Mouse (Mus musculus): Measurements from ENCODE around the gene Nol9. TPM values are rescaled to one million over a fixed set of nuclear protein-coding genes. Genes with fewer than 3 reads are reported as not detected.
A peak's percentile ranks its signal among the peaks of the same experiment; 100 is the strongest.

The Nol9 gene
- polyA plus RNA-seq, 1 experiment from 2014 or later: 10.0 TPM

DNA sequence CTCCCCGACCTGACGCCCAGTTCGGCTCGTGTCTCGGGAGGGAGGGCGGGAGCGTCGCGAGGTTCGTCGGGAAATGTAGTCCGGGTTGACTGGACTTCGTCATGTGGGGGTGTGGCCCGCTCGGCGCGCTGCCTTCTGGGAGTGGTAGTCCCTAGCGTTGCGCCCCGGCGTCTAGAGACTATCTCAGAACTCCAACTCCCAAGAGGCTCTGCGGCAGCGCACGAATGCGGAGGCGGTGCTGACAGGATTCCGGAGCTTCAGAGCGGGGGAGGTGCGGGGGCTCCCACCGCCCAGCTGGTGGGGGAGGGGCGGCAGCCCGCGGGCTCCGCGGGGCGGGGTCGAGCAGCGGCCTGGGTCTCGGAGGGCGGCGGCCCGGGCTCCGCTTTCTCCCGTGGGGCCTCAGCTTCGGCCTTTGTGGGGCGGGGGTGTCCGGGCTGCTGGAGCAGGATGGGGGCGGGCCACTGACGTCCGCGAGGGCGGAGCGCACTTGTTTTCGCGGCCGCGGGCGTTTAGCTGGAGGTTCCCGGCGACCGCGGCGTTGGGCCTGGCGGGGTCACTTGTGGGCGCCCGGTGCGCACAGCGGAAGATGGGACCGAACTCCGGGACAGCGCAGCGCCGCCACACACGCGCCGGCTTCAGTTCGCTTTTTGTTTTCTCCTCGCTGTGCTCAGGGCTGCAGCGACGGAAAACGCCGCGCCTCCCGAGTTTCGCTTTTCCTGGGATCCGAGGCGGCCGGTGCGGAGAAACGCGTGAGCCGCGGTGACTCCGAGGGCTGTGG, 42.8 kb upstream of the Nol9 start, which contains the start of gene Phf13:
Phf13 (minus strand) TSS at position 86 of the 778 bp plus-strand sequence.
- Histone ChIP-seq H3K4me3 (ENCODE audit: low read depth, low read length) (peak within 1 kb of the TSS; percentile 98), H3K9me3 (ENCODE audit: low read length) (no peaks in the 10 kb centered on the region), H3K27ac (ENCODE audit: low read length) (peak within 1 kb of the TSS; percentile 98), H3K4me1 (ENCODE audit: insufficient read depth, low read depth, low read length) (peaks cover 13% of the 10 kb centered on the region; the same call in 1 of the 2 replicates), H3K4me2 (replicated peaks; ENCODE audit: low read depth, low read length) (peak within 1 kb of the TSS; percentile 90), H3K36me3 (ENCODE audit: insufficient read depth, low read length) (peaks cover 12% of the 10 kb centered on the region; the same call in 1 of the 2 replicates), H3K9ac (replicated peaks; ENCODE audit: low read depth) (peak within 1 kb of the TSS; percentile 94), H3K27me3 (replicated peaks; ENCODE audit: insufficient read depth, low read length) (no peaks in the 10 kb centered on the region)
- TF ChIP-seq EP300 (IDR thresholded peaks at IDR 0.05) (no peak), CTCF (IDR thresholded peaks at IDR 0.05) (peak; percentile 19; the same call in 1 of the 2 replicates)
- ATAC-seq (peak; percentile 96), DNase-seq (ENCODE audit: low spot score) (peak; percentile 99)
- under 1% methylated on average over 72 of the region's 94 CpGs for WGBS

- Histone ChIP-seq H3K4me1 (ENCODE audit: insufficient read depth, low read depth, low read length) (peaks cover 13% of the 10 kb centered on the region; the same call in 1 of the 2 replicates), H3K9ac (replicated peaks; ENCODE audit: low read depth) (peak overlapping the region; percentile 94), H3K4me2 (replicated peaks; ENCODE audit: low read depth, low read length) (peak overlapping the region; percentile 62), H3K27me3 (replicated peaks; ENCODE audit: insufficient read depth, low read length) (no peaks in the 10 kb centered on the region), H3K36me3 (ENCODE audit: insufficient read depth, low read length) (peaks cover 7% of the 10 kb centered on the region; the same call in 1 of the 2 replicates), H3K4me3 (ENCODE audit: low read depth, low read length) (peak overlapping the region; percentile 98), H3K27ac (ENCODE audit: low read length) (peak overlapping the region; percentile 98), H3K9me3 (ENCODE audit: low read length) (no peaks in the 10 kb centered on the region)
- no peak for ATAC-seq
- no peak for TF ChIP-seq CTCF (IDR thresholded peaks at IDR 0.05)
- no peak for DNase-seq (ENCODE audit: low spot score)
- 1% methylated on average over 13 of the region's 13 CpGs for WGBS
Observed at GRCm38 (mm10) chr4:151996951-151997222, 42.2 kb upstream of the Nol9 start.

GRCm38 (mm10) chr4:151997701-151998100, 41.4 kb upstream of the Nol9 start:
- H3K4me2 ChIP-seq (replicated peaks; ENCODE audit: low read depth, low read length): peak overlapping the region; percentile 62
- H3K9ac ChIP-seq (replicated peaks; ENCODE audit: low read depth): no peak overlapping the region
- no peak for ATAC-seq
- no peak for DNase-seq (ENCODE audit: low spot score)
- peak overlapping the region; percentile 98; the same call in 1 of the 2 replicates for H3K4me3 ChIP-seq (ENCODE audit: low read depth, low read length)
- no peaks in the 10 kb centered on the region for H3K27me3 ChIP-seq (replicated peaks; ENCODE audit: insufficient read depth, low read length)
- H3K27ac ChIP-seq (ENCODE audit: low read length): 0 out of 2 replicates have a peak overlapping the region, but pooled peaks have one; percentile 98
- 63% methylated on average over 3 of the region's 3 CpGs for WGBS
- no peaks in the 10 kb centered on the region for H3K9me3 ChIP-seq (ENCODE audit: low read length)
- no peaks in the 10 kb centered on the region for H3K36me3 ChIP-seq (ENCODE audit: insufficient read depth, low read length)
- no peak for TF ChIP-seq EP300 (IDR thresholded peaks at IDR 0.05)
- no peak for TF ChIP-seq CTCF (IDR thresholded peaks at IDR 0.05)
- peaks cover 13% of the 10 kb centered on the region; the same call in 1 of the 2 replicates for H3K4me1 ChIP-seq (ENCODE audit: insufficient read depth, low read depth, low read length)

DNA sequence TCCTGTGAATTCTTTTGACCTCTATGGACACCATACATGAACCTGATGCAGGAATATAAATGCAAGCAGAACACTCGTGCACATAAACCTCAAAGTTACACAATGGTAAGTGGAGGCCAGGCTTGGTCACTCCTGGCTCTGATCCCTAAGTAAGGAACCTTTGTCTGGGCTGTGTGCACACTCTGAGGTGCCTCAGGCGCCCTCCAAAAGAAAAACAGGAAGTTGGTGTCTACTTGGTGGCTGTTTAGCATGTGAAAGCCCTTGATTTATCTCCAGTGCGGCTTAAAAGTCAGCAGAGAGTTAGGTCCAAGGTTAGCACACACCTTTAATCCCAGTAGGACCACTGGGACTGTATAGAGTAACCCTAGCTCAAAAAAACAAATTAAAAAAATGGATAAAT, 39.6 kb upstream of the Nol9 start:
- Histone ChIP-seq H3K27me3 (replicated peaks; ENCODE audit: insufficient read depth, low read length) (no peaks in the 10 kb centered on the region), H3K36me3 (ENCODE audit: insufficient read depth, low read length) (no peaks in the 10 kb centered on the region), H3K9me3 (ENCODE audit: low read length) (no peaks in the 10 kb centered on the region), H3K9ac (replicated peaks; ENCODE audit: low read depth) (no peak overlapping the region), H3K4me1 (ENCODE audit: insufficient read depth, low read depth, low read length) (peaks cover 9% of the 10 kb centered on the region; the same call in 1 of the 2 replicates), H3K4me2 (replicated peaks; ENCODE audit: low read depth, low read length) (no peak overlapping the region), H3K4me3 (ENCODE audit: low read depth, low read length) (no peak overlapping the region), H3K27ac (ENCODE audit: low read length) (peak overlapping the region; percentile 6; the same call in 1 of the 2 replicates)
- ATAC-seq: no peak
- TF ChIP-seq CTCF (IDR thresholded peaks at IDR 0.05) (no peak), EP300 (IDR thresholded peaks at IDR 0.05) (no peak)
- no peak for DNase-seq (ENCODE audit: low spot score)
- WGBS: 33% methylated on average over 3 of the region's 3 CpGs

GRCm38 (mm10) chr4:152000906-152001305, 38.2 kb upstream of the Nol9 start:
- 18% methylated on average over 4 of the region's 4 CpGs for WGBS
- no peaks in the 10 kb centered on the region for H3K36me3 ChIP-seq (ENCODE audit: insufficient read depth, low read length)
- H3K27ac ChIP-seq (ENCODE audit: low read length): peak overlapping the region; percentile 55
- ATAC-seq: peak; percentile 25
- TF ChIP-seq EP300 (IDR thresholded peaks at IDR 0.05) (peak; percentile 44; the same call in 1 of the 2 replicates), CTCF (IDR thresholded peaks at IDR 0.05) (no peak)
- H3K9ac ChIP-seq (replicated peaks; ENCODE audit: low read depth): no peak overlapping the region
- H3K27me3 ChIP-seq (replicated peaks; ENCODE audit: insufficient read depth, low read length): no peaks in the 10 kb centered on the region
- H3K4me3 ChIP-seq (ENCODE audit: low read depth, low read length): no peak overlapping the region
- peak; percentile 94 for DNase-seq (ENCODE audit: low spot score)
- H3K9me3 ChIP-seq (ENCODE audit: low read length): no peaks in the 10 kb centered on the region
- H3K4me1 ChIP-seq (ENCODE audit: insufficient read depth, low read depth, low read length): peaks cover 9% of the 10 kb centered on the region; the same call in 1 of the 2 replicates
- no peak overlapping the region for H3K4me2 ChIP-seq (replicated peaks; ENCODE audit: low read depth, low read length)

DNA sequence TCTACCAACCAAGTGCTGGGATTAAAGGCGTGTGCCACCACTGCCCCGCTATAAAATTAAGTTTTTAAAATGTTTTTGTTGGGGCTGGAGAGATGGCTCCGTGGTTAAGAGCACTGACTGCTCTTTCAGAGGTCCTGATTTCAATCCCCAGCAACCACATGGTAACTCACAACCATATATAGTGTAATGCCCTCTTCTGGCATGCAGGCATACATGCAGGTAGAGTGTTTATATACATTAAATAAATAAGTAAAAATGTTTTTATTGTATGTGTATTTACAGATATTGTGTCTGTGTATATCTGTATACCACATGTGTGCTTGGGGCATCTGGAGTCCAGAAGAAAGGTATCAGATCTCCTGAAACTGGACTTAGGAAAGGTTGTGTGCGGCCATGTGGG, 37.8 kb upstream of the Nol9 start:
- H3K4me1 ChIP-seq (ENCODE audit: insufficient read depth, low read depth, low read length): peaks cover 9% of the 10 kb centered on the region; the same call in 1 of the 2 replicates
- TF ChIP-seq CTCF (IDR thresholded peaks at IDR 0.05) (peak; percentile 16; the same call in 1 of the 2 replicates), EP300 (IDR thresholded peaks at IDR 0.05) (no peak)
- no peak for ATAC-seq
- H3K27me3 ChIP-seq (replicated peaks; ENCODE audit: insufficient read depth, low read length): no peaks in the 10 kb centered on the region
- H3K27ac ChIP-seq (ENCODE audit: low read length): peak overlapping the region; percentile 54; the same call in 1 of the 2 replicates
- no peak overlapping the region for H3K4me3 ChIP-seq (ENCODE audit: low read depth, low read length)
- H3K9ac ChIP-seq (replicated peaks; ENCODE audit: low read depth): no peak overlapping the region
- H3K36me3 ChIP-seq (ENCODE audit: insufficient read depth, low read length): no peaks in the 10 kb centered on the region
- no peak overlapping the region for H3K4me2 ChIP-seq (replicated peaks; ENCODE audit: low read depth, low read length)
- H3K9me3 ChIP-seq (ENCODE audit: low read length): no peaks in the 10 kb centered on the region
- no peak for DNase-seq (ENCODE audit: low spot score)
- 67% methylated on average over 4 of the region's 4 CpGs for WGBS
